Mouse (Mus musculus) lung, embryonic 16.5 days (tissue): ENCODE data around the gene Pde6b. TPM values are rescaled to one million over a fixed set of nuclear protein-coding genes. Genes with fewer than 3 reads are reported as not detected.

Source experiments
- ATAC-seq: fragments of 200-750 bp; cut with Nextera tagmentation; 2 replicates; pipeline ENCODE4 v1.8.0; 2017; ENCODE audit warnings: low read depth, mild to moderate bottlenecking, moderate library complexity
- H3K27ac ChIP-seq: fragments of 300-500 bp; sonication (generic); 2 replicates; pipeline ENCODE4 v1.5.1; 2014; ENCODE audit warnings: mild to moderate bottlenecking, control low read depth, low read length
- H3K27me3 ChIP-seq: fragments of 300-500 bp; sonication (generic); 2 replicates; pipeline ENCODE4 v1.6.1; 2014; ENCODE audit warnings: low read depth, low read length, mixed read lengths; ENCODE audit not compliant: control insufficient read depth, insufficient read depth
- H3K36me3 ChIP-seq: fragments of 300-500 bp; sonication (generic); 2 replicates; pipeline ENCODE4 v1.6.1; 2014; ENCODE audit warnings: low read length; ENCODE audit not compliant: control insufficient read depth, insufficient read depth
- H3K4me1 ChIP-seq: fragments of 300-500 bp; sonication (generic); replicated peaks from 2 replicates; pipeline ENCODE4 v1.6.1; 2014; ENCODE audit warnings: low read length, mixed read lengths; ENCODE audit not compliant: control insufficient read depth, insufficient read depth
- H3K4me2 ChIP-seq: fragments of 300-500 bp; sonication (generic); 2 replicates; pipeline ENCODE4 v1.6.1; 2014; ENCODE audit warnings: low read depth, low read length, control low read depth
- H3K4me3 ChIP-seq: fragments of 300-500 bp; sonication (generic); 2 replicates; pipeline ENCODE4 v1.5.1; 2014; ENCODE audit warnings: mild to moderate bottlenecking, low read length, control low read depth
- H3K9ac ChIP-seq: fragments of 300-500 bp; sonication (generic); 2 replicates; pipeline ENCODE4 v1.6.1; 2014; ENCODE audit warnings: low read length, control low read depth
- H3K9me3 ChIP-seq: fragments of 300-500 bp; sonication (generic); 2 replicates; pipeline ENCODE4 v1.6.1; 2016; ENCODE audit warnings: low read length; ENCODE audit not compliant: control insufficient read depth
- WGBS: fragments of 180-500 bp; shearing (Covaris S2); extraction: QIAGEN DNeasy Blood & Tissue Kit; methylation state at CpG from one replicate; pipeline ENCODE4 v1.1.7; 2014; 5-methylcytosine and 5-hydroxymethylcytosine counted together
- polyA plus RNA-seq: library from polyadenylated mRNA; unstranded; fragments of >200 nt; fragmentation: Nextera tagmentation; extraction: Ambion mirVana; gene quantifications from 2 replicates; pipeline ENCODE4 v1.2.1, GENCODE M21; 2015

The Pde6b gene
- polyA plus RNA-seq, 1 experiment from 2014 or later = 0.50 TPM

DNA sequence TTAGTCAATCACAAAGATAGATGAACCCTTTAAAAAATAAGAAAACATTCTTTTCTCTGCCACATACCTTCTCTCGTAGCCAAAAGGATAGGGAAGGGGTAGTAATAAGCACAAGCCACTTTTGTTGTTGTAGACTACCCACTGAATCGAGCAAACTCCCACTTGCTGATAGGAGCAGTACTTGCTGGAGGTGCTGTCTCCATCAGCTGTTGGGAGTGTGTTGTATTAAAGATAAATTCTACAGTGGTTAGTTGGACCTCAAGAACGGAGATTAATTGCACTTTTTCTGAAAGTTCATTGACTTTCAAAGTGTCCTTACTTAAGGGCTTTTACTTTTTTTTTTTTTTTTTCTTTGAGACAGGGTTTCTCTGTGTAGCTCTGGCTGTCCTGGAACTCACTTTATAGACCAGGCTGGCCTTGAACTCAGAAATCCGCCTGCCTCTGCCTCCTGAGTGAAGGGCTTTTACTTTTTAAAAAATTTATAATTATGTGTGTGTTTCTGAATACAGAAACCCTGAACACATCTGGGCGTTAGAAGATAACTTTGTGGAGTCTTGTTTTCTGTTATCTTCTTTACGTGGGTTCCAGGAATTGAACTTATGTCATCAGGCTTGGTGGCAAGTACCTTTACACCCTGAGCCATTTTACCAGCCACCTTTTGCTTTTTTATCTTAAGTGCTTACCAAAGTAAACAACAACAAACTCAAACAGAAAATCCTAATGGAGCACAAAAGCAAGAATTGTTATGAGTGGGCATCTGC lies 77.1 kb downstream of the Pde6b start:
- peaks cover 16% of the 10 kb centered on the region for H3K4me1 ChIP-seq
- no peak overlapping the region for H3K9ac ChIP-seq
- H3K4me3 ChIP-seq = no peak overlapping the region
- ATAC-seq = no peak
- H3K36me3 ChIP-seq = no peaks in the 10 kb centered on the region
- H3K4me2 ChIP-seq = no peak overlapping the region
- 84% methylated on average over 6 of the region's 6 CpGs for WGBS
- H3K9me3 ChIP-seq = no peaks in the 10 kb centered on the region
- no peak overlapping the region for H3K27ac ChIP-seq
- no peaks in the 10 kb centered on the region for H3K27me3 ChIP-seq

- no peak overlapping the region for H3K4me2 ChIP-seq
- peaks cover 16% of the 10 kb centered on the region for H3K4me1 ChIP-seq
- no peak overlapping the region for H3K4me3 ChIP-seq
- no peak overlapping the region for H3K9ac ChIP-seq
- WGBS = 97% methylated on average over 1 of the region's 1 CpGs
- no peaks in the 10 kb centered on the region for H3K9me3 ChIP-seq
- H3K27me3 ChIP-seq = no peaks in the 10 kb centered on the region
- no peak overlapping the region for H3K27ac ChIP-seq
- no peak for ATAC-seq
- H3K36me3 ChIP-seq = no peaks in the 10 kb centered on the region
Observed at GRCm38 (mm10) chr5:108466647-108467046, 78.5 kb downstream of the Pde6b start.

GRCm38 (mm10) chr5:108469617-108470016 lies 81.4 kb downstream of the Pde6b start:
- no peaks in the 10 kb centered on the region for H3K27me3 ChIP-seq
- WGBS = 67% methylated on average over 7 of the region's 7 CpGs
- no peak overlapping the region for H3K4me3 ChIP-seq
- no peaks in the 10 kb centered on the region for H3K9me3 ChIP-seq
- H3K9ac ChIP-seq = no peak overlapping the region
- peaks cover 17% of the 10 kb centered on the region for H3K36me3 ChIP-seq
- no peak overlapping the region for H3K27ac ChIP-seq
- no peaks in the 10 kb centered on the region; the same call in 1 of the 2 replicates for H3K4me1 ChIP-seq
- no peak overlapping the region for H3K4me2 ChIP-seq
- no peak for ATAC-seq

DNA sequence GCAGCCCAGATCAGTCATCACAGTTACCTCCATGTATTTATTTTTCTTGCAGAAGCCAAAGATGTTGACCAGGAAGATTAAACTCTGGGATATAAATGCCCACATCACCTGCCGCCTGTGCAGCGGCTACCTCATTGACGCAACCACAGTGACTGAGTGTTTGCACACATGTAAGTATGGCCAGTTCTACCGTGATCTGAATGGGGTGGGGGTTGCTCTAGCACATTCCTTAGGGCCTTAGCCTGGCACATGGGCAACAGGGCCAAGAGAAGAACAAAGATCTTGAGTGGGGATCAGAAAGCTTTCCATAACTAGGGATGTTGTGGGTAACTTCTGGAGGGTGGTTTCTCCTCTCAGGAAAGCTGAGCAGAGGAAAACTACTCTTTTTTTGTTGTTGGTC lies 85.5 kb downstream of the Pde6b start:
- 46% methylated on average over 4 of the region's 4 CpGs for WGBS
- Histone ChIP-seq H3K36me3 (peaks cover 44% of the 10 kb centered on the region), H3K27ac (no peak overlapping the region), H3K27me3 (no peaks in the 10 kb centered on the region), H3K4me3 (no peak overlapping the region), H3K9ac (no peak overlapping the region), H3K4me1 (no peaks in the 10 kb centered on the region), H3K4me2 (no peak overlapping the region), H3K9me3 (no peaks in the 10 kb centered on the region)
- ATAC-seq = no peak

DNA sequence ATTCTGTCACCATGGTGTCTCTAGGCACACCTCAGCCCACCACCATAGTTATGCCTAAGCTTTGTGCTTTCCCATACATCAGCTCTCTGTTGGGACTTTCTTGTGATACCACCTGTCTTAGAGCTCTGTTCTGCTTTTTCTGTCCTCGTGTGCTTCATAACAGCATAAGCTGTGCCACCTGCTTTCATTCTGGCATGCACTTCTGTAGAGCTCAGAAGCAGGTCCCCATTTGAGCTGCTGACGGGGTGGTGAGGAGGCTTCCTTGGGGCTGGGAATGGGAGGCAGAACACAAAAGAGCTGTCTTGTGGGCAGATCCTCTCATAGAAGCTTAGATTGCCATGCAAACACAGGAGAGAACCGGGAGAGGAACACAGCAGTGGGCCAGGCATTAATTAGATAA lies 87.8 kb downstream of the Pde6b start:
- Histone ChIP-seq H3K4me3 (no peak overlapping the region), H3K36me3 (peaks cover 47% of the 10 kb centered on the region), H3K9me3 (no peaks in the 10 kb centered on the region), H3K9ac (no peak overlapping the region), H3K4me1 (no peaks in the 10 kb centered on the region), H3K27me3 (no peaks in the 10 kb centered on the region), H3K27ac (no peak overlapping the region), H3K4me2 (no peak overlapping the region)
- ATAC-seq = no peak
- 89% methylated on average over 3 of the region's 3 CpGs for WGBS

Other genes with a start within 250 kb of the Pde6b start
- gene Dr1, start 119.5 kb upstream of the Pde6b start, polyA plus RNA-seq = 40.5 and 45.3 TPM in 2 replicates
- 7.0 and 7.4 TPM in 2 replicates for gene Pigg, start 75.8 kb upstream of the Pde6b start, polyA plus RNA-seq
- gene Gm42517, start 20.5 kb upstream of the Pde6b start, polyA plus RNA-seq = not detected in 2 replicates
- 324 and 387 TPM in 2 replicates for gene Atp5k, start 46.1 kb downstream of the Pde6b start, polyA plus RNA-seq
- 0.54 and 0.60 TPM in 2 replicates for gene Mfsd7a, start 60.5 kb downstream of the Pde6b start, polyA plus RNA-seq
- 16.9 and 18.9 TPM in 2 replicates for gene Pcgf3, start 72.8 kb downstream of the Pde6b start, polyA plus RNA-seq
- 0.95 and 1.3 TPM in 2 replicates for gene Cplx1, start 161.6 kb downstream of the Pde6b start, polyA plus RNA-seq
- gene Gak, start 241.4 kb downstream of the Pde6b start, polyA plus RNA-seq = 51.7 and 57.1 TPM in 2 replicates
- 30.0 and 30.8 TPM in 2 replicates for gene Tmem175, start 241.4 kb downstream of the Pde6b start, polyA plus RNA-seq